Mouse (Mus musculus) midbrain, embryonic 13.5 days (tissue): ENCODE data around the gene Fbf1. TPM values are rescaled to one million over a fixed set of nuclear protein-coding genes. Genes with fewer than 3 reads are reported as not detected.
A peak's percentile ranks its signal among the peaks of the same experiment; 100 is the strongest.

Source experiments
- ATAC-seq: fragments of 200-750 bp; cut with Nextera tagmentation; 2 replicates; pipeline ENCODE4 v1.8.0; 2017; ENCODE audit warnings: mild to moderate bottlenecking, moderate TSS enrichment, moderate library complexity
- H3K27ac ChIP-seq: fragments of 300-500 bp; sonication (generic); 2 replicates; pipeline ENCODE4 v1.5.1; 2015; ENCODE audit warnings: inconsistent platforms, mild to moderate bottlenecking, moderate library complexity
- H3K27me3 ChIP-seq: fragments of 300-500 bp; sonication (generic); 2 replicates; pipeline ENCODE4 v1.6.1; 2015; ENCODE audit warnings: mild to moderate bottlenecking, inconsistent platforms
- H3K36me3 ChIP-seq: fragments of 300-500 bp; sonication (generic); 2 replicates; pipeline ENCODE4 v1.6.1; 2015; ENCODE audit warnings: mild to moderate bottlenecking, inconsistent platforms
- H3K4me1 ChIP-seq: fragments of 300-500 bp; sonication (generic); replicated peaks from 2 replicates; pipeline ENCODE4 v1.6.1; 2015; ENCODE audit warnings: inconsistent platforms
- H3K4me2 ChIP-seq: fragments of 300-500 bp; sonication (generic); replicated peaks from 2 replicates; pipeline ENCODE4 v1.6.1; 2015; ENCODE audit warnings: moderate library complexity, mild to moderate bottlenecking, inconsistent platforms
- H3K4me3 ChIP-seq: fragments of 300-500 bp; sonication (generic); replicated peaks from 2 replicates; pipeline ENCODE4 v1.5.1; 2015; ENCODE audit warnings: mild to moderate bottlenecking, inconsistent platforms
- H3K9ac ChIP-seq: fragments of 300-500 bp; sonication (generic); replicated peaks from 2 replicates; pipeline ENCODE4 v1.6.1; 2015; ENCODE audit warnings: mild to moderate bottlenecking, inconsistent platforms
- H3K9me3 ChIP-seq: fragments of 300-500 bp; sonication (generic); 2 replicates; pipeline ENCODE4 v1.6.1; 2016; ENCODE audit warnings: mild to moderate bottlenecking, inconsistent platforms
- WGBS: fragments of 180-500 bp; shearing (Covaris S2); methylation state at CpG from one replicate; pipeline ENCODE4 v1.1.7; 2015; 5-methylcytosine and 5-hydroxymethylcytosine counted together
- polyA plus RNA-seq: library from polyadenylated mRNA; unstranded; fragments of >200 nt; fragmentation: Nextera tagmentation; extraction: Ambion mirVana; gene quantifications from 2 replicates; pipeline ENCODE4 v1.2.1, GENCODE M21; 2015

The Fbf1 gene
- polyA plus RNA-seq, 1 experiment from 2014 or later: 76.5 TPM

GRCm38 (mm10) chr11:116146294-116146985 is 21.5 kb downstream of the Fbf1 start:
- H3K27ac ChIP-seq: no peak overlapping the region
- no peak overlapping the region for H3K4me2 ChIP-seq
- no peak overlapping the region for H3K9ac ChIP-seq
- no peaks in the 10 kb centered on the region for H3K27me3 ChIP-seq
- no peak for ATAC-seq
- 73% methylated on average over 25 of the region's 25 CpGs for WGBS
- H3K4me3 ChIP-seq: no peak overlapping the region
- H3K9me3 ChIP-seq: no peaks in the 10 kb centered on the region
- peaks cover 98% of the 10 kb centered on the region for H3K36me3 ChIP-seq
- no peaks in the 10 kb centered on the region for H3K4me1 ChIP-seq

DNA sequence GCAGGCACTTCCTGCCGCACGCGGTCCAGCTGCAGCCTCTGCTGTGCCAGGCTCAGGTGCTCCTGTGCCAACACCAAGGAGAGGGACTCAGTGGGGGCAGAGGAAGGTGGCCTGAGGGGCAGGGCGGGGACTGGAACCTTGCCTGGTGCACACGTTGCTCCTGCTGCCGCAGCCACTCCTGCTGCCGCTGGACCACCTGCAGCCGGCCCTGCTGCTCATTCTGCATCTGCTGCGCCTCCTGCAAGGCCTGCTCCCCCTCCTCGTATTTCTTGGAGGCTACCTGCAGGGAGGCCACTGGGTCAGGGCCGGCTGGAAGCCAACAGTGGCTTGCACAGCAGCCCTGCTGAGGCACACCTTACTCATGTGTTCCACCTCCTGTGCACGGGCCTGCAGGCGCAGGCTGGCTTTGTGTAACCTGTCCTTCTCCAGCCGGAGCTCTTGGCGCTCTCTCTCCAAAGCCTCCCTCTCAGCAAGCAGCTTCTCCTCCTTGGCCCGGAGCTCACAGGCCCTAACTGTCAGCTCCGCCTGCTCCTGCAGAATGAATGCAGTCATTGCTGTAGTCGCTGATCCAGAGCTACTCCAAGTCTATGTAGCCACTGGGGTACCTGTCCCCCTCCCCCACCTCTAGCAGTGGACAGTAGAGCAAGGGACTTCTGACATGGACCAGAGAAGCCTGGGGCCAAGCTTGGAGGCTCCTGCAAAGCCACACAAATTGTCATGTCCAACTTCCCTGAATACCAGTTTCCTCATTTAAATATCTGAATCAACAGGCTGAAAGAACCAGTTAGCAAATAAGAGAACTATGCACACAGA is 22.3 kb downstream of the Fbf1 start:
- H3K4me3 ChIP-seq: no peak overlapping the region
- H3K9ac ChIP-seq: 0 out of 2 replicates have a peak overlapping the region, but pooled peaks have one; percentile 12
- H3K36me3 ChIP-seq: peaks cover 90% of the 10 kb centered on the region
- H3K4me2 ChIP-seq: no peak overlapping the region
- no peaks in the 10 kb centered on the region for H3K9me3 ChIP-seq
- H3K27me3 ChIP-seq: no peaks in the 10 kb centered on the region
- WGBS: 58% methylated on average over 18 of the region's 18 CpGs
- no peak for ATAC-seq
- no peak overlapping the region for H3K27ac ChIP-seq
- no peaks in the 10 kb centered on the region for H3K4me1 ChIP-seq

DNA sequence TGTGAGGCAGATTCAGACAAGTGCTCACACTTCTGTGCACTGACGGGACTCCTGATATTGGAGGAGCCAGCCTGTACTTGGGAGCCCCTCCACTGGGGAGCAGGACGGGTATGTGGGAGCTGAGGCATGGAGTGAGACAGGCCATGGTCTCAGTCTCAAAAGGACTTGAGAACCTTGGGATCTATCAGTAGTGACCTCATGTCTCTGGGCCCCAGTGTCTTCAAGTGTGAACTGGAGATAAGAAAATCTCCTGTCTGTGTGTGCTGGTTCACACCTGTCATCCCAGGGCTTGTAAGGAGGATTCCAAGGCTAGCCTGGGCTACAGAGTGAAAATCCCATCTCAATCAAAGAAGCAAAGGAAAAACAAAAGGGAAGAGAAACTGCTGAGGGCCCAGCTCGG is 24.5 kb downstream of the Fbf1 start:
- no peak for ATAC-seq
- WGBS: 91% methylated on average over 3 of the region's 3 CpGs
- Histone ChIP-seq H3K27me3 (no peaks in the 10 kb centered on the region), H3K4me1 (peaks cover 5% of the 10 kb centered on the region; the same call in 1 of the 2 replicates), H3K9ac (no peak overlapping the region), H3K4me2 (no peak overlapping the region), H3K4me3 (no peak overlapping the region), H3K9me3 (no peaks in the 10 kb centered on the region), H3K27ac (no peak overlapping the region), H3K36me3 (peaks cover 68% of the 10 kb centered on the region)

DNA sequence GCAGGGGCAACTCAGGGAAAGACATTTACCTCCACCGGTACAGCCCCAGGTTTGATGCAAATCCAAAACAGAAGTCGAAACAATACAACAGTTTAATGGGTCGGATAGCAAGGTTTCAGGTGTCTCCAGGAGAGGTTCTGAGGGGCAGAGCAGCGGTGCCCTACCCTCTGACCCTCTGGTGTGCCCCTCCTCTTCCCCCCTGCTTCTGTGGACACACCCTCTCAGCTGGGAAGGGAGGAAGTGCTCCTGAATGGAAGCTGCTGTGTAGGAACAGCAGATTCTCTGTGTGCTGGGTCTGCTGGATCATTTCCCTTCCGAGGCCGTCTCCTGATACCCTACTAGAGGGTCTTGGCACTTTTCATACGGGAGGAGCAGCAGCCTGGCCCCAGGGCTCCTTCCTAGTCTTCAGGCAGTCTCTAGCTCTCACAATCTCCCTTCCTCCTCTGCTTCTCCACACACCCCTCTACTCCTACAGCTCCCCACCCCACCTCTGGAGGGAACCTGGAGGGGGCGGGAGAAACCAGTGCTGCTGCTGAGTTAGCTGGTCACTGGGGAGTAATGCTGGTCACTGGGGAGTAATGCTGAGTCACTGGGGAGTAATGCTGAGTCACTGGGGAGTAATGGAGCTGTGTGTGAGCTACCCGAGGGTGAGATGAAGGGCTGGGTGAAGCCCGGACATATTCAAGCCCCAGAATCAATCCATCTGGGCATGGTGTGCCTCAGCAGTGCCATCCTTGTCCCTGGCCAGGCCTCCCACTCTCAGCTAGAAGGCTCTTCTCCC is 25.6 kb downstream of the Fbf1 start:
- peaks cover 57% of the 10 kb centered on the region for H3K36me3 ChIP-seq
- H3K27ac ChIP-seq: no peak overlapping the region
- no peak overlapping the region for H3K9ac ChIP-seq
- H3K4me2 ChIP-seq: no peak overlapping the region
- no peak for ATAC-seq
- H3K4me3 ChIP-seq: no peak overlapping the region
- no peaks in the 10 kb centered on the region for H3K9me3 ChIP-seq
- 80% methylated on average over 10 of the region's 10 CpGs for WGBS
- no peaks in the 10 kb centered on the region for H3K27me3 ChIP-seq
- H3K4me1 ChIP-seq: peaks cover 13% of the 10 kb centered on the region

GRCm38 (mm10) chr11:116138468-116139138 is 29.4 kb downstream of the Fbf1 start, which contains the start of gene Mrpl38:
Gene Mrpl38 (minus strand): TSS chr11:116138868.
- Histone ChIP-seq H3K4me1 (peaks cover 19% of the 10 kb centered on the region), H3K27ac (peak within 1 kb of the TSS; percentile 58), H3K4me2 (peak within 1 kb of the TSS; percentile 79), H3K4me3 (peak within 1 kb of the TSS; percentile 71), H3K27me3 (no peaks in the 10 kb centered on the region), H3K36me3 (peaks cover 44% of the 10 kb centered on the region), H3K9me3 (no peaks in the 10 kb centered on the region), H3K9ac (peak within 1 kb of the TSS; percentile 81)
- peak; percentile 97 for ATAC-seq
- WGBS: under 1% methylated on average over 59 of the region's 60 CpGs

DNA sequence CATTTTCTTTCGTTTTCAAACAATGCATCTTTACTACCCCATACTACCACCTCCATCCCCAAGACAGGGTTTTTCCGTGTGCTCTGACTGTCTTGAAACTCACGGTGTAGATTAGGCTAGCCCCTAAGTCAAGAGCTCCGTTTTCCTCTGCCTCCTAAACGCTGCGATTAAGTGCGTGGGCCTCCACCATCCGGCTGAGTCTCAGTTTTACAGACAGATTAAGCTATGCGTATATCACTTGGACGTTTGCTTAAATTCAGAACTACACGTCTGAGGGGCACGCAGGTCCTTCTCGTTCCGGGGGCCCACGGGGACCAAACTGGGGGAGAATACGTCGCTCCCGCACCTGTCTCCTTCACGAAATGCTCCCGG is 29.9 kb downstream of the Fbf1 start:
- H3K27ac ChIP-seq: peak overlapping the region; percentile 58
- no peaks in the 10 kb centered on the region for H3K27me3 ChIP-seq
- peak overlapping the region; percentile 81 for H3K9ac ChIP-seq
- no peak for ATAC-seq
- H3K4me2 ChIP-seq: peak overlapping the region; percentile 79
- H3K4me1 ChIP-seq: peaks cover 19% of the 10 kb centered on the region
- peak overlapping the region; percentile 71 for H3K4me3 ChIP-seq
- 1% methylated on average over 20 of the region's 20 CpGs for WGBS
- no peaks in the 10 kb centered on the region for H3K9me3 ChIP-seq
- H3K36me3 ChIP-seq: peaks cover 42% of the 10 kb centered on the region

- H3K4me2 ChIP-seq: no peak overlapping the region
- WGBS: 94% methylated on average over 10 of the region's 10 CpGs
Measured at GRCm38 (mm10) chr11:116134171-116134570, 33.8 kb downstream of the Fbf1 start.

DNA sequence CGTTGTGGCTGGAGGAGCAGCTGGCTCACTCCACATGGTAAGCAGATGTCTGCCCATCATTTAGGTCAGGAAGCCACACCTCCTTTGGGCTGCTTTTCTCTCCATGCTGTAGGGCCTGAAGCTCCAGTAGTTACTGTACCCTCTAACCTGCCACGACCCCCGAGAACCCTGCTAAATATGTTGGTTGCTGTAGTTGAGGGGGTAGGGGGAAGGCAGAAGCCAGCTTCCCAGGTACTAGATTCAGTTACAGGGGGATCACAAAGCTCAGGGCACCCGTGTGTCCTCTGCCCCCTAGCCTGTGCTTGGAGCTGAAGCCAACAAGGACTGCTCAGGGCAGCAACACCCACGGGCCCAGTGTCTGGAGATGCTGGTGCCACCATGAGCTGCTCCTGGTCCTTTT is 34.5 kb downstream of the Fbf1 start:
- no peak overlapping the region for H3K4me2 ChIP-seq
- no peak overlapping the region for H3K9ac ChIP-seq
- no peak overlapping the region for H3K27ac ChIP-seq
- peaks cover 43% of the 10 kb centered on the region for H3K36me3 ChIP-seq
- no peaks in the 10 kb centered on the region; the same call in 1 of the 2 replicates for H3K27me3 ChIP-seq
- peaks cover 39% of the 10 kb centered on the region for H3K4me1 ChIP-seq
- no peak for ATAC-seq
- WGBS: 86% methylated on average over 5 of the region's 5 CpGs
- H3K4me3 ChIP-seq: no peak overlapping the region
- H3K9me3 ChIP-seq: no peaks in the 10 kb centered on the region

More at GRCm38 (mm10) chr11:116134171-116134570, 33.8 kb downstream of the Fbf1 start:
- Histone ChIP-seq H3K27me3 (no peaks in the 10 kb centered on the region), H3K9me3 (no peaks in the 10 kb centered on the region), H3K27ac (no peak overlapping the region), H3K4me1 (peaks cover 42% of the 10 kb centered on the region), H3K4me3 (no peak overlapping the region), H3K36me3 (peaks cover 43% of the 10 kb centered on the region), H3K9ac (no peak overlapping the region)
- ATAC-seq: no peak

- no peak overlapping the region for H3K4me3 ChIP-seq
- no peak for ATAC-seq
- H3K4me2 ChIP-seq: no peak overlapping the region
- peaks cover 34% of the 10 kb centered on the region for H3K4me1 ChIP-seq
- H3K27me3 ChIP-seq: no peaks in the 10 kb centered on the region; the same call in 1 of the 2 replicates
- no peaks in the 10 kb centered on the region for H3K9me3 ChIP-seq
- peaks cover 43% of the 10 kb centered on the region for H3K36me3 ChIP-seq
- WGBS: 88% methylated on average over 16 of the region's 16 CpGs
- no peak overlapping the region for H3K27ac ChIP-seq
- no peak overlapping the region for H3K9ac ChIP-seq
Measured at GRCm38 (mm10) chr11:116132366-116133333, 35.3 kb downstream of the Fbf1 start.

- Histone ChIP-seq H3K27ac (peak overlapping the region; percentile 89), H3K4me3 (peak overlapping the region; percentile 53), H3K27me3 (no peaks in the 10 kb centered on the region; the same call in 1 of the 2 replicates), H3K36me3 (peaks cover 43% of the 10 kb centered on the region), H3K4me2 (peak overlapping the region; percentile 62), H3K9me3 (no peaks in the 10 kb centered on the region), H3K4me1 (peaks cover 32% of the 10 kb centered on the region), H3K9ac (peak overlapping the region; percentile 72)
- ATAC-seq: 0 out of 2 replicates have a peak, but pooled peaks have one; percentile 0
- 84% methylated on average over 15 of the region's 15 CpGs for WGBS
Measured at GRCm38 (mm10) chr11:116131349-116132170, 36.4 kb downstream of the Fbf1 start.
